Mouse (Mus musculus) T-cell, adult 2 months (primary cell): ENCODE measurements around the gene Sec24d.

Experiments
- DNase-seq: peaks from one replicate; pipeline ENCODE4 v3.0.0; 2022; ENCODE audit warnings: low spot score

Sec24d gene

GRCm38 (mm10) chr3:123266753-123267651 is at the start of gene Sec24d:
Gene Sec24d (plus strand): TSS chr3:123267455.
- peak; percentile 87 for DNase-seq

DNA sequence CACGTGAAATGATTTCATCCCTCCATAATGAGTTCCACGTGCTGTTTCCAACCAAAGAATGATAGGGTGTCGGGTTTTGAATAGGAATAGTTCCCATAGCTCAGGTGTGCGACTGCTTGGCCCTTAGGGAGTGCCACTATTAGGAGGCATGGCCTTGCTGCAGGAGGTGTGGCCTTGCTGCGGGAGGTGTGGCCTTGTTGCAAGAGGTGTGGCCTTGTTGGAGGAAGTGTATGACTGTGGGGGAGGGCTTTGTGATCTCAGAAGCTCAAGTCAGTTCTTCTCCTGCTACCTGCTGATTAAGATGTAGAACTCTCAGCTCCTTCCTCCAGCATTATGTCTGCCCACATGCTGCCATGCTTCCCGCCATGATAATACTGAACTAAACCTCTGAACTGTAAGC is 48.6 kb upstream of the Sec24d start:
- no peak for DNase-seq

DNA sequence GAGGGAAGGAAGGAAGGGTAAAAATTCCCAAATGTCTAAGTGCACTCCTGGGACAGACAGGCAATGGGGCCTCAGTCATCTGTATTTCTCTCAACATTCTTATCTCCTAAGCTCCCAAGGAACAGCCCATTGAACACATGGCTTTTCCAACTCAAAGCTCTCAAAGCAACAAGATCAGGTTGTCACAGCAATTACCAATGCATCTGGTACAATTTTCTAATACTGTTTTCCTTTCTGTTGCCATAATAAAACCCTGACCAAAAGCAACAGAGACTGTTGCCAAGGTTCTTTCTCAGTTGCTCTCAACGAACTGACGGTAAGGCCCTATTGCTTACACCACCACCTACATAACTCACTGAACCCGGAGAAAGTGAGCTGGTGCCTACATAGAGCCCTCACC is 40.0 kb upstream of the Sec24d start:
- no peak for DNase-seq

GRCm38 (mm10) chr3:123231639-123232038 is 35.6 kb upstream of the Sec24d start:
- DNase-seq: no peak

- DNase-seq: peak; percentile 5
These were observed 32.9 kb upstream of the Sec24d start for GRCm38 (mm10) chr3:123234191-123234836.

GRCm38 (mm10) chr3:123235495-123235894 is 31.8 kb upstream of the Sec24d start:
- no peak for DNase-seq

GRCm38 (mm10) chr3:123235921-123236320 is 31.3 kb upstream of the Sec24d start, which contains the start of gene Synpo2:
Gene Synpo2 (minus strand): TSS chr3:123236149.
- no peak for DNase-seq

GRCm38 (mm10) chr3:123237039-123237438 is 30.2 kb upstream of the Sec24d start:
- DNase-seq: no peak

- DNase-seq: no peak
These were observed 29.8 kb upstream of the Sec24d start for GRCm38 (mm10) chr3:123237446-123237845.

DNA sequence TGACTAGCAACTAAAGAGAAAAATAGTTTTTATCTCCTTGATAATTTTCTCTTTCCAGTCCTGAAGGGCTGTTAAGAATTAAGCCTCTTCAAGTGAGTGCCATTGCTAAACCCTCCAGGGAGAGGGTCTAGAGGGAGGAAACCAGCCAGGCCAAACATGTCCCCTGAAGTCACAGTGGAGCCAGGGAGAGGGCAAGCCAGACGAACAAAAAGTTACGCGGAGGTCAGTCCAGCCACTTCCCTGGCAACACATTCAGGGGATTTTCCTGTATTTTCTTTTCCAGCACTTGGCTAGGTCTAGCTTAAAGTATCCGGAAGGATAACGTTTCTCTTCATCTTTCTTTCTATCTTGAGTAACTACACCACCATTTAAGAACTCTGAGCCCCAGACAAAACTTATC is 22.9 kb upstream of the Sec24d start:
- no peak for DNase-seq

- no peak for DNase-seq
These were observed 21.6 kb upstream of the Sec24d start for GRCm38 (mm10) chr3:123245646-123246045.

- DNase-seq: no peak
These were observed 10.8 kb upstream of the Sec24d start for GRCm38 (mm10) chr3:123256181-123257101.

GRCm38 (mm10) chr3:123258709-123259108 is 8.5 kb upstream of the Sec24d start:
- DNase-seq: no peak

DNA sequence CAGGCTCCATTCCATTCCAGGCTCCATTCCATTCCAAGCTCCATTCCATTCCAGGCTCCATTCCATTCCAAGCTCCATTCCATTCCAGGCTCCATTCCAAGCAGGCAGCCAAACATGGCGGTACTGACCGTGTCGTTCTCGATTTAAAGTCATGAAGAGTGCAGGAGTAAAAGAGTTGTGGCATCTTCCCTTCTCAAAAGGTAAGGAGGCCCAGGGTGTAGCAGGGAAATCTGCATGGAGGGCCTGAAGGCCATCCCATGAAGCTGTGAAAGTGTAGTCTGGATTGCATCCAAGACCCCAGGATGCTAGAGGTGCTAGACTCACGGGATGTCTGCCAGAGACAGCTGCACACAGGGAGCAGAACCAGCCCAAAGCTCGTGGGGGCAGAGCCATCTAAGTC is 2.5 kb upstream of the Sec24d start:
- DNase-seq: no peak

GRCm38 (mm10) chr3:123267741-123268201 is 516 bp downstream of the Sec24d start:
- peak; percentile 47 for DNase-seq

GRCm38 (mm10) chr3:123282866-123283615 is 15.8 kb downstream of the Sec24d start:
- DNase-seq: no peak

DNA sequence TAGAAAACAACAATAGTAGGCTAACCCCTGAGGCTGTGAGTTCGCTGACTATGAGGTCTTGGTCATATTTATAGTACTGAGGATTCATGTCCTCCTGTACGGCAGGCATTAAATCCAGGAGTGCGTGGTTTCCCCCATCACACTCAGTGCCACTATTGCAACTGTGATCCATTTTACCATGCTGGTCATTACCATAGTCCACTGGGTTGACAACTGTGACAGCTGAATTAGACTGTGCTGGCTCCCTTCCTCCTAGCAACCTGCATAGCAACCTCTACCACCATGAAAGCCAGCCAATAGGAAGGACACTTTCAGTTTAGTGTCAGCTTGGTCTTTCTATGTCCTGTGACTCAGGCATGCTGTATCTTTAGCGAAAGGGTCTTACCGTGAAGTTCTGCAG is 17.0 kb downstream of the Sec24d start:
- no peak for DNase-seq

DNA sequence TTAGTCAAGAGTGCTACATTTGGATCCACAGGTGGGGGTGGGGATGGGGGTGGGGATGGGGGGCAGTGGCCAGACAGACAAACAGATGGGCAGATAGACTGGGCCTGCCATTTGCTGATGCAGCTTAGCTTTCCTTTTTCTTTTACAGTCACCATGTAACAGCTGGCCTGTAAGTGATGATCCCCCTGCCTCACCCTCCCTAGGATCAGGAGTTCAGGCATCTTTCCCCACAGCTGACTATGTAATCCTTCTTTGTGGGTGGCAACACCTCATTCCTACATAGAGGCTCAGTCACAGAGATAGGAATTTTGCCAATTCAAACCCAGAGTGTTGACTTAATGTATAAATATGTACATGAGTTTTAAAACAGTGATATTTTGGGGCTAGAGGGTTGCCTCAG is 18.4 kb downstream of the Sec24d start:
- no peak for DNase-seq

DNA sequence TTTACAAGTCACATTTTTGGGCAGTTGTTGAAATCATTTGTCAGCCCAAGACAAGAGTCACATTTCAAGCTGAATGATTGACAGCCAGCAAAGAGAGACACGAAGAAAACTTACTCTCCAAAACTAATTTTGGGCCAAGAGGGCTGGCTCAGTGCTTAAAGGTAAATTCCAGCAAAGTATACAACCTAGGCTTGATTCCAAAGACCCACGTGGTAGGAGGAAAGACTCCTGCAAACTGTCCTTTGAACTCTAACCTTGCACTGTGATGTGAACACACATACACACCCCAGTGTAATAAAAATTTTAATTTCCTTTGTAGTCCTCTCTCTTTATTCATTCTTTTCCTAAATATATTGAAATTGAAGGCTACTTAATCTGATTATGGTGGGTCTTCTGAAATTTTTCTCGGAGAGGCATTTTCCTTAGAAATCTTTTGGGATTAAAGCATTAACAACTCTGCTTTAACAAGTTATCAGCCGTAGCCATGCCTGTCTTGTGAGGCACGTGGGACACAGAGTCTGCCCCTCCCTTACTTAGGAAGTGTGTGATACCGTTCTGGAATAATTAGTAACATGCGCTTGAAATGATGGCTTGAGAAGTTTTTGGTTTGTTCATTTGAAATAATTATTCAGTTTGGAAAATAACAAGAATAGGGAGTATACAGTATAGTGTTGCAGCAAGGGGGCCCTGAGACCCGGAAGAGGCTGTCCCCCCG is 21.8 kb downstream of the Sec24d start:
- no peak for DNase-seq

DNA sequence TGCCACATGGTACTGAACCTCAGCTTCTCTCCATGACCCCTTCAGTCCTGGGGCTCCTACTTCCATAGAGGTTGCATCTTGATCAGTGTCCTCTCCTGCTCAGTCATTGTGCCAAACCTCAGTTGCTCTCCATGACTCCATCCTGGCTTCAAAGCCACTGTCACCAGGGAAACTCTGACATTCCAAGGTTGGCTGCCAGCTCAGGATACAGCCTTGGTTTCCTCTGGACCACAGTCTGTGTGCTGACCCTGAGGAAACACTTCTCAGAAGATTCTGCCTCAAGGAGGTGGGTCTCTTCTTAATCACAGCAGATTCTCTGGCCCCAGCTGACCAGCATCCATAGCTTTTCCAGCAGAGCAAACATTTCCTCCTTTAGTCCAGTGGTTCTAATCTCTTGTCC is 24.4 kb downstream of the Sec24d start:
- no peak for DNase-seq

- no peak for DNase-seq
These were observed 29.4 kb downstream of the Sec24d start for GRCm38 (mm10) chr3:123296654-123297053.
